Mouse (Mus musculus) E14TG2a.4 (cell line): Measurements from ENCODE around the gene Cmip.

Experiments used
- CTCF ChIP-seq: conservative IDR thresholded peaks from 2 replicates; pipeline ENCODE4 v1.5.1; 2014; ENCODE audit warnings: low read length
- POU5F1 ChIP-seq: IDR thresholded peaks from 2 replicates; pipeline ENCODE4 v1.6.1; 2014; ENCODE audit warnings: low read length, borderline replicate concordance

DNA sequence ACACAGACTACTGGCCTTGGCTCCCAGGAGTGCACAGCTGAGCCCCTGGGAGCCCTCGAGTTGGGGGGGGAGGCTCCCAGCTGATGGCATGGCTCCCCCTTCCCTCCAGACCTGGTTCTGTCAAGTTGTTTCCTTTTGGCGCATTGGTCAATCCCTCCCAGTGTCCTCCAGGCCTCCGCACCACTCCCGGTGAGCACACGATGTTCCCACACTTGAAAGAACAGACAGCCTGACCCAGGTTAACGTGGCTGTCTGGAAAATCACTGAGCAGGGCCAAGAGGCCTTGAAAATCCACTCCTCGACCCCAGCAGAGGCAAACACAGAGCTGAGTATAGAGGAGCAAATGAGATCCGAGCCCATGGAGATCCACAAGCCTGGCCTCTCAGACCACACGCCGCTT is 177.1 kb downstream of the Cmip start:
- TF ChIP-seq CTCF (no peak), POU5F1 (no peak)
